Mouse (Mus musculus) midbrain, postnatal 0 days (tissue): Measurements from ENCODE around the gene Il12rb1. TPM values are rescaled to one million over a fixed set of nuclear protein-coding genes. Genes with fewer than 3 reads are reported as not detected.
A peak's percentile ranks its signal among the peaks of the same experiment; 100 is the strongest.

Source experiments
- ATAC-seq: fragments of 200-750 bp; cut with Nextera tagmentation; 2 replicates; pipeline ENCODE4 v1.8.0; 2017; ENCODE audit warnings: moderate number of reproducible peaks, mild to moderate bottlenecking, moderate TSS enrichment, moderate library complexity; ENCODE audit not compliant: low FRiP score
- DNase-seq: peaks from one replicate; pipeline ENCODE4 v3.0.0-alpha.2; 2015; ENCODE audit warnings: low spot score
- H3K27ac ChIP-seq: fragments of 300-500 bp; sonication (generic); 2 replicates; pipeline ENCODE4 v1.5.1; 2014; ENCODE audit warnings: low read depth, mild to moderate bottlenecking, low read length, mixed read lengths
- H3K27me3 ChIP-seq: fragments of 300-500 bp; sonication (generic); 2 replicates; pipeline ENCODE4 v1.6.1; 2014; ENCODE audit warnings: low read length, control low read depth, mixed read lengths; ENCODE audit not compliant: insufficient read depth
- H3K36me3 ChIP-seq: fragments of 300-500 bp; sonication (generic); 2 replicates; pipeline ENCODE4 v1.6.1; 2014; ENCODE audit warnings: low read length, control low read depth, mixed read lengths; ENCODE audit not compliant: insufficient read depth
- H3K4me1 ChIP-seq: fragments of 300-500 bp; sonication (generic); 2 replicates; pipeline ENCODE4 v1.6.1; 2014; ENCODE audit warnings: mild to moderate bottlenecking, control low read depth, antibody characterized with exemption, low read length, mixed read lengths; ENCODE audit not compliant: insufficient read depth
- H3K4me2 ChIP-seq: fragments of 300-500 bp; sonication (generic); 2 replicates; pipeline ENCODE4 v1.6.1; 2014; ENCODE audit warnings: low read depth, mild to moderate bottlenecking, low read length, mixed read lengths; ENCODE audit not compliant: poor library complexity, severe bottlenecking
- H3K4me3 ChIP-seq: fragments of 300-500 bp; sonication (generic); 2 replicates; pipeline ENCODE4 v1.5.1; 2014; ENCODE audit warnings: low read depth, mild to moderate bottlenecking, low read length, moderate library complexity
- H3K9ac ChIP-seq: fragments of 300-500 bp; sonication (generic); replicated peaks from 2 replicates; pipeline ENCODE4 v1.6.1; 2014; ENCODE audit warnings: mild to moderate bottlenecking, low read length, moderate library complexity, mixed read lengths; ENCODE audit not compliant: poor library complexity, severe bottlenecking
- H3K9me3 ChIP-seq: fragments of 300-500 bp; sonication (generic); 2 replicates; pipeline ENCODE4 v1.6.1; 2016; ENCODE audit warnings: low read length, control low read depth
- CTCF ChIP-seq: IDR thresholded peaks from 2 replicates; pipeline ENCODE4 v1.5.1; 2016; ENCODE audit warnings: antibody characterized with exemption, mild to moderate bottlenecking
- WGBS: fragments of 180-500 bp; shearing (Covaris S2); extraction: QIAGEN DNeasy Blood & Tissue Kit; methylation state at CpG from one replicate; pipeline ENCODE4 v1.1.7; 2014; 5-methylcytosine and 5-hydroxymethylcytosine counted together
- polyA plus RNA-seq: library from polyadenylated mRNA; unstranded; fragments of >200 nt; fragmentation: Nextera tagmentation; extraction: Ambion mirVana; gene quantifications from 2 replicates; pipeline ENCODE4 v1.2.1, GENCODE M21; 2015
- total RNA-seq: library from RNA; depleted of rRNA; stranded (reverse); fragments of >200 nt; gene quantifications from 2 replicates; pipeline ENCODE4 v1.2.3, GENCODE M21; 2014

Il12rb1 gene
- total and polyA plus RNA-seq, 2 experiments from 2014 or later = not detected

DNA sequence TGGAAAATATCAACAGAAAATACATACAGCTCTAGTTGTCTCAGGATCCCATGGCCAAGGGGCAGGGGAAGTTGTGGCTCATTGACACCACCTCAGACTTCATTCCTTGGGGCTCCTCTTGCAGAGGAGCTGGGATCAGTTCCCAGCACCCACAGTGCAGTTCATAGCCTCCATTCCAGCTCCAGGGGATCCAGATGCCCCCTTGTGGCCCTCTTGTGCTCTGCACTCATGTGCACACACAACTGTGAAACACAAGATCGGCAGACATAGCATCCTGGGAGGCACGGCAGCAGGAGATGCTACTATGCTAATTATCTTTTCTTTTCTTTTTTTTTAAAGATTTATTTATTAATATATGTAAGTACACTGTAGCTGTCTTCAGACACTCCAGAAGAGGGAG lies 18.8 kb downstream of the Il12rb1 start:
- DNase-seq = no peak
- H3K4me2 ChIP-seq = no peak overlapping the region
- H3K36me3 ChIP-seq = no peaks in the 10 kb centered on the region
- H3K27me3 ChIP-seq = no peaks in the 10 kb centered on the region
- H3K4me1 ChIP-seq = no peaks in the 10 kb centered on the region
- TF ChIP-seq CTCF = peak; percentile 29; the same call in 1 of the 2 replicates
- H3K9me3 ChIP-seq = no peaks in the 10 kb centered on the region
- 96% methylated on average over 2 of the region's 2 CpGs for WGBS
- no peak overlapping the region for H3K27ac ChIP-seq
- H3K4me3 ChIP-seq = no peak overlapping the region
- no peak for ATAC-seq
- no peak overlapping the region for H3K9ac ChIP-seq

DNA sequence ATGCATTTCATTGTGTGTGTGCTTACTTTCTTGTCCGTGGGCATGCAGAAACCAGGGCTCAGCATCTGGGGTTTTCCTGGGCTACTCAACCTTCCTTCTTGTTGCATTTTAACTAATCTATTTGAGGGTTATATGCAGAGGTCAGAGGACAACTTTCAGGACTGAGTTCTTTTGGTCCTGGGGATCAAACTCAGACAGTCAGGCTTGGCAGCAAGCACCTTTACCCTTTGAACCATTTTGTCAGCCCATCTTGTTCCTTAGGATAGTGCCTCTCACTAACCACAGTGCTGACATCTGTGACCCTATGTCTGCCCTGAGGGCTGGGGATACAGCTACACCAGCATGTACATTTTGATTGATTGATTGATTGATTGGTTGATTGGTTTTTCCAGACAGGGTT lies 19.5 kb downstream of the Il12rb1 start:
- Histone ChIP-seq H3K27me3 (no peaks in the 10 kb centered on the region), H3K36me3 (no peaks in the 10 kb centered on the region), H3K9ac (no peak overlapping the region), H3K4me1 (no peaks in the 10 kb centered on the region), H3K4me2 (no peak overlapping the region), H3K4me3 (no peak overlapping the region), H3K9me3 (no peaks in the 10 kb centered on the region), H3K27ac (no peak overlapping the region)
- 91% methylated on average over 1 of the region's 1 CpGs for WGBS
- ATAC-seq = no peak
- no peak for TF ChIP-seq CTCF
- DNase-seq = no peak

DNA sequence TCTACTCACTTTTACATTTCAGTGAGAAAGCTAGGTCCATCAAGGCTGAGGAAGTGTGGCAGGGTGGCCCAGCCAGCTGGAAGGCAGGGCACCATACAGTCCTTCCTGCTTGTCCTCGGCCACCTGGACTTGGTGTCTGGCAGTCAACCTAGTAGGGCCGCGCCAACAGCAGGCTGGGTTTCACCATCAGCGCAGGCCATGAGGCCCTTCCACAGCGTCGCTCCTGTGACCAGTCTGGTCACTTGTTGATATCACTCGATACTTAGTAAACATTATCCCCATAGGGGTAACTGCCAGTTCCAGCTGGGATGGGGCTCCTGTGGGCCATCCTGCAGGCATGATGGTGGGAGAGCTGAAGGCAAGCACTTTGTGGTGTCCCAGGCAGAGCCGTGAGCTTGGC lies 23.3 kb downstream of the Il12rb1 start:
- Histone ChIP-seq H3K36me3 (peaks cover 6% of the 10 kb centered on the region; the same call in 1 of the 2 replicates), H3K4me1 (no peaks in the 10 kb centered on the region), H3K27ac (no peak overlapping the region), H3K9me3 (no peaks in the 10 kb centered on the region), H3K4me2 (no peak overlapping the region), H3K4me3 (no peak overlapping the region), H3K9ac (no peak overlapping the region), H3K27me3 (no peaks in the 10 kb centered on the region)
- no peak for ATAC-seq
- WGBS = 87% methylated on average over 8 of the region's 8 CpGs
- TF ChIP-seq CTCF = no peak
- no peak for DNase-seq

DNA sequence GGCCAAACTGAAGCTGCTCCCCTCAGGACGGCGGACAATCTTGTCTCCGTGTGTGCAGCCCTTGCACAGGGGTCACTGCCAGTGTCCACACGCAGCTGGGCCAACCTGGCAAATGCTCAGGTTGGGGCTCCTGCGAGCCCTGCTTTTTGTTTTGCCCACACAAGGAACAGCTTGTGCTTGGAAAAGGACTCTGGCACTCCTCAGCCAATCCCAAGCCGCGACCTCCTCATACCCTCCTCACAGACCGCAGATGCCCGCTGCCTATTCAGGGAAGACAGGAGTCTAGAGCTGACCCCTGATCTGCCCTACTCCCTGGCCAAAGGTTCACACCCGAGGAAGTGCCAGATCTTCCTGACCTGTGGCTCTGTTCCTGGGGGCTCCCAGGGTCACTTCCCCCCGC lies 24.1 kb downstream of the Il12rb1 start:
- Histone ChIP-seq H3K4me2 (no peak overlapping the region), H3K4me1 (no peaks in the 10 kb centered on the region), H3K27me3 (no peaks in the 10 kb centered on the region), H3K36me3 (peaks cover 6% of the 10 kb centered on the region; the same call in 1 of the 2 replicates), H3K4me3 (no peak overlapping the region), H3K9me3 (no peaks in the 10 kb centered on the region), H3K9ac (no peak overlapping the region), H3K27ac (no peak overlapping the region)
- ATAC-seq = no peak
- no peak for TF ChIP-seq CTCF
- WGBS = 71% methylated on average over 11 of the region's 11 CpGs
- no peak for DNase-seq

DNA sequence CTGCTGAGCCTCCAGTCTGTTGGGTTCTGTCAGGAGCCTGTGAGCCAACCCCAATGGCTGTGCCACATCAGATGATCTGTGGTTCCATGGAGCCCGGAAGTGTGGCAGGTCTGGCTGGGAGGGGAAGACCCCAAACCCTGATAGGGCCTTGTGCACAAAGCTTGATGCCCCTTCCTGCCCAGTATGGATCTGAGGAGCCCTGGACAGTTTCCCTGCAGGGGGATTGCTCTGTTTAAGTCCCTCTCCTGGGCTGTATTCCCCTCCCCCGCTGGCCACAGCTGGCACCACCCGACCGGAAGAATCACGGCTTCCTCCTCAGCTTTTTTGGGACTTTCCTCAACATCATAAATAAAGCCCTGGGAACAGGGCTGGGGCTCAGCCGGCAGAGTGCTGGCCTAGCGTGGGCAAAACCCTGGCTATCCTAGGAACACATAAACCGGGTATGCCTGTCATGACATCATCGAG lies 24.8 kb downstream of the Il12rb1 start:
- no peak for DNase-seq
- H3K4me2 ChIP-seq = no peak overlapping the region

DNA sequence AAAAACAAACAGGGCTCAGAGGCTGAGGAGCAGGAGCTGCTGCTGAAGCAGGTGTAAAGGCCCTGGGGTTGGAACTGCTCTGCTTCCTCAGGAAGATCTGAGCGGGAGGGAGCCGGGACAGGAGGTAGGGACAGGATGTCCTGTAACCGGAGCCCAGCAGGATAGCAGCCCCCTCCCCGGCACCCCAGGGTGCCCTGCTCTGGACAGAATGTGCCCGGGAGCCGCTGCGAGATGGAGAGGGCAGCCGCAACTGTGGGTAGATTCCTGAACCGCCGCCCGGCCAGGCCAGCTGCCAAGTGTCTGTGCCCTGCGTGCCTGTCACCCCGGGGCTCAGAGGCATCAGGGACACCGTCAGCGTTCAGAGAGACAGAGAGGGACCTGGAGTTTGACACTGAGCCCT lies 25.3 kb downstream of the Il12rb1 start:
- Histone ChIP-seq H3K9me3 (no peaks in the 10 kb centered on the region), H3K27ac (no peak overlapping the region), H3K4me2 (no peak overlapping the region), H3K4me1 (no peaks in the 10 kb centered on the region), H3K36me3 (peaks cover 6% of the 10 kb centered on the region; the same call in 1 of the 2 replicates), H3K27me3 (no peaks in the 10 kb centered on the region), H3K4me3 (no peak overlapping the region), H3K9ac (no peak overlapping the region)
- 49% methylated on average over 15 of the region's 15 CpGs for WGBS
- TF ChIP-seq CTCF = no peak
- ATAC-seq = no peak
- no peak for DNase-seq

More for the DNA sequence above, 24.8 kb downstream of the Il12rb1 start:
- 62% methylated on average over 9 of the region's 9 CpGs for WGBS
- Histone ChIP-seq H3K9ac (no peak overlapping the region), H3K27me3 (no peaks in the 10 kb centered on the region), H3K4me3 (no peak overlapping the region), H3K36me3 (peaks cover 6% of the 10 kb centered on the region; the same call in 1 of the 2 replicates), H3K27ac (no peak overlapping the region), H3K9me3 (no peaks in the 10 kb centered on the region), H3K4me1 (no peaks in the 10 kb centered on the region)
- TF ChIP-seq CTCF = no peak
- ATAC-seq = no peak
